Mouse (Mus musculus) embryo, embryonic 10.5 days (tissue): ENCODE measurements around the gene Trak1.

Source experiments
- DNase-seq: peaks from one replicate; pipeline ENCODE4 v3.0.0-alpha.2; 2015; ENCODE audit warnings: low spot score

Gene Trak1

GRCm38 (mm10) chr9:121297171-121298064 is at the start of gene Trak1:
Gene Trak1 (plus strand): TSS chr9:121297502.
- DNase-seq: peak; percentile 72

- peak; percentile 90 for DNase-seq
These were observed 49.1 kb upstream of the Trak1 start for GRCm38 (mm10) chr9:121247956-121248775.

- no peak for DNase-seq
These were observed 47.5 kb upstream of the Trak1 start for GRCm38 (mm10) chr9:121249805-121250204.

GRCm38 (mm10) chr9:121250854-121251253 is 46.4 kb upstream of the Trak1 start:
- no peak for DNase-seq

GRCm38 (mm10) chr9:121253983-121254382 is 43.3 kb upstream of the Trak1 start:
- DNase-seq: no peak

GRCm38 (mm10) chr9:121254761-121255160 is 42.5 kb upstream of the Trak1 start:
- DNase-seq: no peak

- DNase-seq: no peak
These were observed 40.2 kb upstream of the Trak1 start for GRCm38 (mm10) chr9:121257106-121257505.

GRCm38 (mm10) chr9:121265307-121265706 is 32.0 kb upstream of the Trak1 start:
- DNase-seq: no peak

GRCm38 (mm10) chr9:121271149-121271548 is 26.2 kb upstream of the Trak1 start:
- DNase-seq: no peak

GRCm38 (mm10) chr9:121271561-121271960 is 25.7 kb upstream of the Trak1 start:
- no peak for DNase-seq

- peak; percentile 9 for DNase-seq
These were observed 20.6 kb upstream of the Trak1 start for GRCm38 (mm10) chr9:121276745-121277117.

- DNase-seq: peak; percentile 96
These were observed 19.9 kb upstream of the Trak1 start, which contains the start of gene Ulk4 for GRCm38 (mm10) chr9:121277118-121278060. Gene Ulk4 (minus strand): TSS chr9:121277197.

- no peak for DNase-seq
These were observed 18.1 kb upstream of the Trak1 start for GRCm38 (mm10) chr9:121279216-121279615.

- no peak for DNase-seq
These were observed 15.4 kb upstream of the Trak1 start for GRCm38 (mm10) chr9:121281891-121282290.

GRCm38 (mm10) chr9:121283620-121284185 is 13.6 kb upstream of the Trak1 start:
- peak; percentile 22 for DNase-seq

- DNase-seq: peak; percentile 67
These were observed 12.9 kb upstream of the Trak1 start for GRCm38 (mm10) chr9:121284422-121284821.

GRCm38 (mm10) chr9:121285341-121286324 is 11.7 kb upstream of the Trak1 start:
- DNase-seq: peak; percentile 82

- no peak for DNase-seq
These were observed 10.9 kb upstream of the Trak1 start for GRCm38 (mm10) chr9:121286325-121286901.

- DNase-seq: no peak
These were observed 6.0 kb upstream of the Trak1 start for GRCm38 (mm10) chr9:121291275-121291674.

- no peak for DNase-seq
These were observed 4.1 kb upstream of the Trak1 start for GRCm38 (mm10) chr9:121293187-121293586.
